Mouse (Mus musculus): ENCODE measurements around the gene Gusb.

Gusb gene

DNA sequence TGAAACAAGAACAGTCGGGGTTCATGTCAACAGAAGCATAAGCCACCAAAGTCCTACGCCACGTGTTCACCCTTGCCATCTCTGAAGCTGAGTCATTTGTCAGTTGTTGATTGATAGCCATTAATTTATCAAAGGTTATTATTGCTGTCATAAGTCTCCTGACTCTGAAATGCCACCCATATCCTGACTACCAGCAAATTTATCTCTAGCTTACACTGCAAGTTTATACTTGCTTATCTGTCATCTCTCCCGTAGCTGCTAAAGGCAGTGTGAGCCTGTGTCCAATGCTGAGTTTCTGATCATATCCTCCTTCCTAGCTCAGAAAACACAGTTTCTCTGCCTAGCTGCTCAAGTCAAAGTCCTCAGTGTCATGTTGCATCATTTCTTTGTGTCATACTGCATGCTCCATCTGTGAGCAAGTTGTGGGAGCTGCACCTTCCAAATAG lies 28.0 kb downstream of the Gusb start:
- no peak for DNase-seq (ENCODE audit: low read depth, low spot score)

DNA sequence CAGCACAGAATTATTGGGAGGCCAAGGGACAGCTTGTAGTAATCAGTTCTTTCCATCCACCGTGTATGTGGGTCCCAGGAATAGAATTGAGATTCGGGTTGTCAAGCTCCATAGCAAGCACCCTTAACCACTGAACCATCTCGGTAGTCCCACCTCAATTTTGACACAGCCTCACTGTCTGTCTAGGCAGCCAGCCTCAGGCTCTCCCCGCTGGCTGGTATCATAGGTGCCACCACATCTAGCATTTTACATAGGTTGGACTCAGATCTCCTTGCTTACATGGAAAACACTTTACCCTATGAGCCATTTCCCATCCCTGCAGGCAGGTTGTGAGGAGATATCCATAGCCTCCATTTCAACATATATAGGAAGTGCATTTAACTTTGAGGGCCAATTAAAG lies 28.5 kb downstream of the Gusb start:
- DNase-seq (ENCODE audit: low read depth, low spot score): no peak

DNA sequence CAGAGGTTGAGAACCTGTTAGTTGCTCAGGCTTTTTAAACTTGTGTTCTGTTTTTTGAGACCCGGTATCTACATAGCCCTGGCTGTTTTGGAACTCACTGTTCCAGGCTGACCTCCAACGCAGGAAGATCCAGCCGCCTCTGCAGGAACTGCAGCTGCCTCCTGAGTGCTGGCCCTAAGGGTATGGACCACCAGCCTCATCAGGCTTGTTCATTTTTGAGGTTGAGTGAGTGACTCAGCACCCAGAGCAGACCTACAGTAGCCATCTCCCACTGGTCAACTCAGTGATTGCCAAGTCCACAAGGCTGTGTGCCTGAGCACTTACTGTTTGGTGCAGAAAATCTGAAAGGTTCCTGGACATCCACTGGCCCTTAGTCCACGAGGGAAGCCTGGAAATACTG lies 31.4 kb downstream of the Gusb start:
- no peak for DNase-seq (ENCODE audit: low read depth, low spot score)

DNA sequence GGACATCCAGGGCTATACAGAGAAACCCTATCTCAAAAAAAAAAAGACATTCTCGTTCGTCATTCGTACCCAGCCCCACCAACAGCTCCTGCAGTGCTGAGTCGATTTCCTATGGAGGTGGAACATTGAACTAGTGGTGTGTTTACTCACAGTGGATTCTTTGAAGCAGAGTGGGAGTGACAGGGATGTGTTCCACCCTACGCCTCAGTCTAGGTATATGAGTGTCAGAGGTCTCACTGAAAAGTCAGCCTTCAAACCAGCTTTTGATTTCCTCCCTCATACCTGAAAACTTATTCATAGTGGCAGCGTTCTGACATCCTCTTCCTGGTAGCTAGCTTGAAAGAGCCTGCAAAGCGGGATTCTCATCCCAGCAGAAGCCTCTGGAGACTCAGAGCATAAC lies 34.4 kb downstream of the Gusb start:
- no peak for DNase-seq (ENCODE audit: low read depth, low spot score)

DNA sequence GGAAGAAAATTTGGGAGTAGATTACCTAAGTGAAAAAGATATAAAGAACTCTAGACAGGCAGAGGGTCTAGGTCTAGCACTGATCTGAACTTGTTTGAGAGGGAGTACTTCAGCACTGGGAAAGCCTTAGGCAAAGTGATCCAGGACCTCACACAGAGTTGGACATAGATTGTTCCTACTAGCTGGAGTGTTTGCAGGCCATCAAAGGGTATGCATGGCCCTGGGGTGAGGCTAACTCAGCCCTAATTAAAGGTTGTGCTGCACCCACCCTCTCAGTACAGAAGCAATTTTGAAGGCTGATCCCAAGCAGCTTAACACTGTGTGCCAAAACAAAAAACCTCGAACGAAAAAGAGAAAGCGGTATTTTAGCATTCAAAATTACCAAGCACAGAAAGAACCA lies 36.4 kb downstream of the Gusb start:
- peak; percentile 70 for DNase-seq (ENCODE audit: low read depth, low spot score)

DNA sequence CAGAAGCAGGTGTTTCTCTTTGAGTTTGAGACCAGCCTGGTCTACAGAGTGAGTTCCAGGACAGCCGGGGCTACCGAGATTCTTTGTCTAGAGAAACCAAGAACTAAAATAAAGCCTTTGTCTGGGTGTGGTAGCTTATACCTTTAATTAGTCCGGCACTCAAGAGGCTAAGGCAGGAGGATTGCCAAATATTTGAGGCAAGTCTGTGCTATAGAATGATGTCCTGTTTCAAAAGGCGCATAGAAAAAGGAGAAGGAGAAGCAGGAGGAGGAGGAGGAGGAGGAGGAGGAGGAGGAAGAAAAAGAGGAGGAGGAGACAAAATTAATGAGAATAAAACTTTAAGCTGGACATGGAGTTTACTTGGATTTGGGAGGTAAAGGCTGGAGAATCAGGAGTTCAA lies 39.6 kb downstream of the Gusb start:
- DNase-seq (ENCODE audit: low read depth, low spot score): no peak

DNA sequence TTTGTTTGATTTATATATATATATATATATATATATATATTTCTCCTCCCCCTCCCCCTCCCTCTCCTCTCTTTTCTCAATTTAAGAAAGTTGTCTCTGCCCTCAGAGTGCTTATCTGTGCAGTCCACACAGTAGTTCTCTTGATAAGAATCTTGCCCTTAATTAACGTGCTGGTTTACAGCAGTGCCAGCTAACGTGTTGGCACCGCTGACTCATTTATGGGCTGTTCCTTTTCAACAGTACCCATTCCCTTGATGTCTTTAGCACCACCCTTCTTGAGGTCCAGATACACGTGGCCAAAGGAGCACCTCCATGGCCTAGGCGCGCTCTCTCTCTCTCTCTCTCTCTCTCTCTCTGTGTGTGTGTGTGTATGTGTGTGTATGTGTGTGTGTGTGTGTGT lies 47.1 kb downstream of the Gusb start:
- DNase-seq (ENCODE audit: low read depth, low spot score): no peak

DNA sequence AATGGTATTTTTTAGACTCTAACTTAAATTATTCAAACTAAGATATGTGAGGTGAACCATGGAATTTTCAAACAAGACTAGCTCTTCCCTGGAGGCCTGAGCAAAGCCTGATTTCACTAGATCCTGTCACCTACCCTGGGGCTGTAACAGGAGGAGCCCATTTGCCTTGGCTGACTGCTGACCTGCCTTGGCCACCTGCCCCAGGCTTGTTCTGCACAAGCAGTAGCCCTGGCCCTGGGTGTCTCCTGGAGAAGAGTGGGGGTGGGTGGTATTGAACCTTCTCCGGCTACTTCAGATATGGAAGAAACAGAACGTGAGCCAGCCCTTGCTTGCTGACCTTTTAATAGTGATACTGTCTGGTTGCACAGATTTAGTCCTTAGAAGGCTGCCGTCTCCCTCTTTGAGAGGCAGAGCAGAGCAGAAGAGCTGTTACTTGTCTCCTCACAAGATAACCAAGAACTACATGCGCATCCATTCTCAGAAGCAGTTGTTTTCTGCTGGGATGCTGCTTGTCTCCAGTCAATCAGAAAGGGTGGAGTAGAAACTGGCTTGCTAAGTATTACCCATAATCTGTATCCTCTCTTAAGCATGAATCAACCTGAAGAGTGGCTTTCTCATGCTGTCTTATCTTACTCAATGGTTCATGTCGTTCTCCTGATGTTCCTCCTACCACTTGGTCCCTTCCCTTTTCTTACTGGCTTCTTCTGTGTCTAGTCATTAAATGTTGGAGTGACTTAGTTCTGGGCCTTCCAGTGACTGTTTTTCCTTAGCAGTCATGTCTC lies 48.2 kb downstream of the Gusb start:
- no peak for DNase-seq (ENCODE audit: low read depth, low spot score)

DNA sequence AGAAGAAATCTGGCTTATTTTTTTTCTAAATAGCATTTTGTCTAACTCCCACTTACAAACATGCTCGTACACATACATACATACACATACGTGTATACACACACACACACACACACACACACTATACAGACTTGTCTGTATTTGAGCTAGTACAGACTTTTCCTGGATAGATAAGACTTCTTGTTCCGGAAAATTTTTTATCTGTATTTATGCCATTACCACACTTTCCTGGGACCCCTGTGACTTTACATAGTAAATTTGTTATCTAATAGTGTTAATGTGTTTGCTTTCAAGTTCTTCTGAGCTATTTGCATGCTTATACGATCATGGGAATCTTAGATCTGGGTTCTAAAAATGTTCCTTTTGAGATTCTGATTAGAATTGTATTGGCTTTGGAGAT lies 50.7 kb downstream of the Gusb start:
- no peak for DNase-seq (ENCODE audit: low read depth, low spot score)

DNA sequence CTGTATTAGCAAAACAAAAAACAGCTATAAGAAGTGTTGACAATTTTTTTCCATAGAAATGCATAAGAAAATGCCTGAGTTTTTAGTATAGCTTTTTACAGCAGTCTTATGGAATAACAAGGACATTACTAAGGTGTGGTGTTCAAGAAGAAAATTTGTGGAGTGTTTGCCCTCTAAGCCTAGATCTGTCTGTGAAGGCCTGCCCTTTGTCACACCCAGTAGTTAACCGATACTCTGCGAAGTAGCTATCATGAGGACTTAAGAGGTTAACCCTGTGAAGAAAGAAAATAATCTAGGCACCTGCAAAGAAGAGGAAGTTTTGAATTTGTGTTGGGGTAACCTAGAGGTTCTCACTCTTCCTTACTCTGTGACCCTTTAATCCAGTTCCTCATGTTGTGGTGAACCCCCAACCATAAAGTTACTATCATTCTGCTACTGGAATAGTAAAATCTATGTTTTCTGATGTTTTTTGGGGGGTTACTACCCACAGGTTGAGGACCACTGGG lies 55.3 kb downstream of the Gusb start:
- no peak for DNase-seq (ENCODE audit: low read depth, low spot score)

DNA sequence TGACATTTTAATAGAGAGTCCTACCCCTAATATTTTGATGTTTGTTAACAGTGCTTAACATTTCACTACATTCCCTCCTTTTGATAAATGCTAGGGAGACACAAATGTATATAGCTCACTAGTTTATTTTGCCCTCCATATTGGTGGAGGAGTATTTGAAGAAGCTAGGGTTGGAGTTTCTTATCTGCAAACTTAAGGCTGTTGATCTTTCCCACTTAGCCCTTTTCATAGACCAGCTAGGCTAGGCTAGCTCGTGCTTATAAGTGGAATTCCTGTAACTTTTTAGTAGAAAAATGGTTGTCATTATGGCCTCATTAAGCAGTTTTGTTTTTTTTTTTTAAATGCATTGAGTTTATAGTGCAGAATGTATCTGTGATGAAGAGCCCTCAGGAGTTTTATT lies 59.4 kb downstream of the Gusb start:
- no peak for DNase-seq (ENCODE audit: low read depth, low spot score)

DNA sequence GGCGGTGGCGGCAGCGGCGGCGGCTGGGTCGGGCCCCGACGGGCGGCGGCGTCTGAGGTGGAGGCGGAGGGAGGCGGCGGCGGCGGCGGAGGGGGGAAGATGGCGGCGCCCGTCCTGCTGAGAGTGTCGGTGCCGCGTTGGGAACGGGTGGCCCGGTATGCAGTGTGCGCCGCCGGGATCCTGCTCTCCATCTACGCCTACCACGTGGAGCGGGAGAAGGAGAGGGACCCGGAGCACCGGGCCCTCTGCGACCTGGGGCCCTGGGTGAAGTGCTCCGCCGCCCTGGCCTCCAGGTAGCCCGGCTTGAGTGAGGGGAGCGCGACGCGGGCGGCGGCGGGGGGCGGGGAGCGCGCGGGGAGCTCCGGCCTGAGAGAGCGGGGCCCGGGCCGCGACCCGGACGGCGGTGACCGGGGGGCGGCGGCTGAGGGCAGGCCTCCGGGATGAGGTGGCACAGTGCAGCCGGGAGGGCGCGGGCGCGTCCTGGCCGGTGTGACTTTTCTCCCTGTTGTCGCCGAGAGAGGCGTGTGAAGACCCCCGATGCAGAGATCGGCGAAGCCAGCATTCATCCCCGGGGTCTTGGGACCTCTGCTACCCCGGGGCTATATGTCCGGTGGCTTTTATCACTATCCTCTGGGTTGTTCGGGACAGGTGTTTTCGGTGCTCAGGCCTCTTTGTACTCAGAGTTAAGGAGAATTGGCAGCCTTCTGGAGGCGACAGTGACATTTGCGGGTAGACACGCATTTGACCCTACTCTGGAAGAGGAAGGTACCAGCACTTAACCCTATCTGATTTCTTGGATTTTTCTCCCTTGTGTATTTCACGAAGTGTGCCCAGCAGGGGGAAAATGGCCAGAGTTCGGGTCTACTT lies 60.5 kb downstream of the Gusb start:
- peak; percentile 35 for DNase-seq (ENCODE audit: low read depth, low spot score)

DNA sequence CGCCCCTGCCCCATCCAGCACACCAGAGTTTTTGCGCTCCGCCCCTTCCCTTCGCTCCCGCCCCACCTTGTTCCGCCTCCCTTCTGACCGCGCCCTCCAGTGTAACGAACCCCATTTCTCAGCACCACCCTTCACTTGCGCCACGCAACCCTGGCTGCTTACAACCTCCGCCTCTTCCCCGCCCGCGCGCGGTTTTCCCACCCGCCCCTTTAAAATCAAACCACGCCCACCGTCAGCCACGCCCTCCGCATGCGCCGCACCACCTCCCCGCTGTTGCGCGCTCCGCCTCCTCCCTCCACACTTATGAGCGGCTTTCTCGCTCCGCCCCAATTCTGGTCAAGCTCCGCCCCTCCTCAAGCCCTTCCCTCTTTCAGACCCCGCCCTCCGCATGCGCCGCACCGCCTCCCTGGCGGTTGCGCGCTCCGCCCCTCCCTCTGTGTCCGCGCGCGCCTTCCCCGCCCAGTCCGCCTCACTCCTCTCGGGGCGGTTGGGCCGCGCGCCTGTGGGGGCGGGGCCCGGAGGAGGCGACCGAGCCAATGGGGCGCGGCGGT lies 61.3 kb downstream of the Gusb start, which contains the start of gene Vkorc1l1:
TSS of gene Vkorc1l1 (plus strand) at position 476 of the 551 bp plus-strand sequence.
- peak; percentile 99 for DNase-seq (ENCODE audit: low read depth, low spot score)

DNA sequence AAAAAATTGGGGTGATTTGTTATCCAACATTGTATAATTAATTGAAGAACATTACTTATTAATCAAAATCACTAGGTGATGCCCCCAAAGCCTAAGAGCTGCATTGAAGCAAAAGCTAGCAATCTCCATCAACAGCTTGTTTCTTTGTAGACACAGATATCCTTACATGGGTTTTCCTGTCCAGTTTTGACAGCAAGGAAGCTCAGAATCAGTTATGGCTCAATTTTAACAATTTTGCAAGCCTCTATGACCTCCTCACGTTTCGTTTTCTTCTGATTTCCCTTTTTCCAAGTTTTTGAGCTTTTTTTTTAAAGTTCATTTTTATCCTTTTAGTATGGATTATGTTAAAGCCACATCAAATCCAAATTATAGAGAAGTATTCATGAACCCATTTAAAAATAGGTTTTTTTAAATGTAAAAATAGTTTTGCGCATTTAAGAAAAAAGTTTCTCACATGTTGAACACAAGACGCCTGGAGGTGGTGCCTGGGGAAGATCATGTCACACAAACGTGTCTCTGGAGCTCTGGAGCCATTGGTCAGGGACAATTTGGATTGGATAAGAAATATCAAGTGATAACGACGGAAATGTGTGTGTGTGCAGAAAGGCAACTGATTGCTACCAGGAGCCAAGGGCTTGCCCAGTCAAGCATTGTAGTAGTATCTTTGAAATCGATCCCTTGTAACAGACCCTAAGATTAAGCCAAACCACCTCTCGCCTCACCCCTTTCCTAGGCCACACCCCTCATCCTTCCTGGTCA lies 61.9 kb downstream of the Gusb start:
- DNase-seq (ENCODE audit: low read depth, low spot score): no peak

DNA sequence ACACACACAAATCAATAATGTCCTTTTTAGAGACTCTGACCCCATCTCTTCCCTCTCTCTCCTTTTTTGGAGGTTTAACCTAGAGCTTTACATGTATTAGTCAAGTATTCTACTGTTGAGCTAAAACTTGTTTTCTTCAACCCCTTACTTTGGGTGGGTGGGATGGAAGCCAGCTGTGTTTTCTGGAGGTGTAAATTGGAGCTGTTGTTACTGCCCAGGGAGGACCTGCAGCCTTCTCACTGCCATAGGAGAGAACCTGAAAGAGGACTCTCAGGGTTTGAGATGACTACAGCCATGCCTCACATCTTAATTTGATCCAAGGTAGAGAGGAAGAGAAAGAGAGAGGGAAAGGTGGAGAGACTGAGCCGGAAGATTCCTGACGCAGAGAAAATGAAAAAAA lies 62.6 kb downstream of the Gusb start:
- DNase-seq (ENCODE audit: low read depth, low spot score): no peak

Data from ZHBTc4 (cell line).